Mouse (Mus musculus) hindbrain, postnatal 0 days (tissue): ENCODE results near the gene Cyp2d22. TPM values are rescaled to one million over a fixed set of nuclear protein-coding genes. Genes with fewer than 3 reads are reported as not detected.

Experiments used
- ATAC-seq: fragments of 200-750 bp; cut with Nextera tagmentation; 2 replicates; pipeline ENCODE4 v1.8.0; 2017; ENCODE audit warnings: mild to moderate bottlenecking, moderate TSS enrichment, moderate library complexity
- DNase-seq: peaks from one replicate; pipeline ENCODE4 v3.0.0-alpha.2; 2015; ENCODE audit warnings: low spot score
- H3K27ac ChIP-seq: fragments of 300-500 bp; sonication (generic); 2 replicates; pipeline ENCODE4 v1.5.1; 2014; ENCODE audit warnings: mild to moderate bottlenecking
- H3K27me3 ChIP-seq: fragments of 300-500 bp; sonication (generic); 2 replicates; pipeline ENCODE4 v1.6.1; 2014; ENCODE audit warnings: low read length, mixed read lengths; ENCODE audit not compliant: insufficient read depth
- H3K36me3 ChIP-seq: fragments of 300-500 bp; sonication (generic); 2 replicates; pipeline ENCODE4 v1.6.1; 2014; ENCODE audit warnings: low read length, mixed read lengths; ENCODE audit not compliant: insufficient read depth
- H3K4me1 ChIP-seq: fragments of 300-500 bp; sonication (generic); 2 replicates; pipeline ENCODE4 v1.6.1; 2014; ENCODE audit warnings: antibody characterized with exemption, low read length, mixed read lengths; ENCODE audit not compliant: insufficient read depth
- H3K4me2 ChIP-seq: fragments of 300-500 bp; sonication (generic); 2 replicates; pipeline ENCODE4 v1.6.1; 2014; ENCODE audit warnings: low read depth, mild to moderate bottlenecking, low read length, moderate library complexity, mixed read lengths
- H3K4me3 ChIP-seq: fragments of 300-500 bp; sonication (generic); 2 replicates; pipeline ENCODE4 v1.5.1; 2014; ENCODE audit warnings: low read length
- H3K9ac ChIP-seq: fragments of 300-500 bp; sonication (generic); replicated peaks from 2 replicates; pipeline ENCODE4 v1.6.1; 2014; ENCODE audit warnings: mild to moderate bottlenecking, low read length, moderate library complexity, mixed read lengths
- H3K9me3 ChIP-seq: fragments of 300-500 bp; sonication (generic); 2 replicates; pipeline ENCODE4 v1.6.1; 2016; ENCODE audit warnings: low read length, mixed read lengths
- CTCF ChIP-seq: IDR thresholded peaks from 2 replicates; pipeline ENCODE4 v1.5.1; 2016; ENCODE audit warnings: antibody characterized with exemption, control low read depth, low read depth
- WGBS: fragments of 180-500 bp; shearing (Covaris S2); extraction: QIAGEN DNeasy Blood & Tissue Kit; methylation state at CpG from one replicate; pipeline ENCODE4 v1.1.7; 2014; 5-methylcytosine and 5-hydroxymethylcytosine counted together
- microRNA-seq, 2 experiments: library from miRNA; unstranded; fragments of <30 nt; microRNA quantifications; one replicate each; pipeline ENCODE4; 2016
- polyA plus RNA-seq: library from polyadenylated mRNA; unstranded; fragments of >200 nt; fragmentation: Nextera tagmentation; extraction: Ambion mirVana; gene quantifications from 2 replicates; pipeline ENCODE4 v1.2.1, GENCODE M21; 2015
- total RNA-seq: library from RNA; depleted of rRNA; stranded (reverse); fragments of >200 nt; gene quantifications from 2 replicates; pipeline ENCODE4 v1.2.3, GENCODE M21; 2014; rRNA removed

The Cyp2d22 gene
- total and polyA plus RNA-seq, 2 experiments from 2014 or later = 3.7 to 6.1 TPM

GRCm38 (mm10) chr15:82335194-82335593 is 44.9 kb downstream of the Cyp2d22 start:
- Histone ChIP-seq H3K9me3 (no peaks in the 10 kb centered on the region), H3K27ac (no peak overlapping the region), H3K9ac (no peak overlapping the region), H3K4me3 (no peak overlapping the region), H3K4me1 (peaks cover 8% of the 10 kb centered on the region; the same call in 1 of the 2 replicates), H3K36me3 (0 out of 2 replicates have a peak, but pooled peaks cover 6% of the 10 kb centered on the region), H3K27me3 (no peaks in the 10 kb centered on the region), H3K4me2 (no peak overlapping the region)
- 96% methylated on average over 4 of the region's 4 CpGs for WGBS
- TF ChIP-seq CTCF = no peak
- ATAC-seq (no peak), DNase-seq (no peak)

GRCm38 (mm10) chr15:82325382-82325781 is 54.7 kb downstream of the Cyp2d22 start:
- H3K4me1 ChIP-seq = no peaks in the 10 kb centered on the region
- no peaks in the 10 kb centered on the region; the same call in 1 of the 2 replicates for H3K36me3 ChIP-seq
- H3K9ac ChIP-seq = no peak overlapping the region
- WGBS = 79% methylated on average over 2 of the region's 2 CpGs
- DNase-seq (no peak), ATAC-seq (no peak)
- no peak overlapping the region for H3K4me3 ChIP-seq
- H3K9me3 ChIP-seq = no peaks in the 10 kb centered on the region
- no peak overlapping the region for H3K4me2 ChIP-seq
- H3K27me3 ChIP-seq = no peaks in the 10 kb centered on the region
- H3K27ac ChIP-seq = no peak overlapping the region
- no peak for TF ChIP-seq CTCF

GRCm38 (mm10) chr15:82322195-82322594 is 57.9 kb downstream of the Cyp2d22 start:
- no peak overlapping the region for H3K9ac ChIP-seq
- no peak for ATAC-seq

More at GRCm38 (mm10) chr15:82322195-82322594, 57.9 kb downstream of the Cyp2d22 start:
- Histone ChIP-seq H3K27ac (no peak overlapping the region), H3K9me3 (no peaks in the 10 kb centered on the region), H3K36me3 (no peaks in the 10 kb centered on the region), H3K4me3 (no peak overlapping the region), H3K4me1 (no peaks in the 10 kb centered on the region), H3K4me2 (no peak overlapping the region), H3K27me3 (no peaks in the 10 kb centered on the region)
- DNase-seq = no peak
- WGBS = 70% methylated on average over 8 of the region's 8 CpGs
- TF ChIP-seq CTCF = no peak

Small RNAs within 50 kb of the gene (microRNA-seq; reads per million reads assigned to microRNA genes)
- 0 to 0.36 reads per million in 2 experiments for gene Gm25990
- gene Gm27331 = 0 reads per million in 2 experiments
- gene Mir7684 = 0 reads per million in 2 experiments

Other genes with a start within 250 kb of the Cyp2d22 start
- 256 and 266 TPM in 2 replicates for gene Srebf2, start 233.1 kb downstream of the Cyp2d22 start, total RNA-seq
- gene Srebf2, start 233.1 kb downstream of the Cyp2d22 start, polyA plus RNA-seq = 139 and 145 TPM in 2 replicates
- gene Shisa8, start 167.4 kb downstream of the Cyp2d22 start, total RNA-seq = 34.7 and 36.0 TPM in 2 replicates
- gene Shisa8, start 167.4 kb downstream of the Cyp2d22 start, polyA plus RNA-seq = 7.5 and 9.2 TPM in 2 replicates
- gene Tnfrsf13c, start 155.9 kb downstream of the Cyp2d22 start, total RNA-seq = 0.29 and 5.6 TPM in 2 replicates
- gene Tnfrsf13c, start 155.9 kb downstream of the Cyp2d22 start, polyA plus RNA-seq = 0.34 and 0.42 TPM in 2 replicates
- 15.0 and 16.2 TPM in 2 replicates for gene Cenpm, start 135.5 kb downstream of the Cyp2d22 start, total RNA-seq
- gene Cenpm, start 135.5 kb downstream of the Cyp2d22 start, polyA plus RNA-seq = 23.0 and 27.6 TPM in 2 replicates
- gene 1500009C09Rik, start 127.9 kb downstream of the Cyp2d22 start, total RNA-seq = 116 and 127 TPM in 2 replicates
- gene 1500009C09Rik, start 127.9 kb downstream of the Cyp2d22 start, polyA plus RNA-seq = 12.5 and 13.9 TPM in 2 replicates
- 393 and 404 TPM in 2 replicates for gene Sept3, start 105.4 kb downstream of the Cyp2d22 start, total RNA-seq
- gene Sept3, start 105.4 kb downstream of the Cyp2d22 start, polyA plus RNA-seq = 299 and 320 TPM in 2 replicates
- 1.4 TPM in 1 of 2 replicates, not detected in the other for gene Wbp2nl, start 81.3 kb downstream of the Cyp2d22 start, total RNA-seq
- 0.36 TPM in 1 of 2 replicates, not detected in the other for gene Wbp2nl, start 81.3 kb downstream of the Cyp2d22 start, polyA plus RNA-seq
- 41.6 and 51.1 TPM in 2 replicates for gene Naga, start 41.3 kb downstream of the Cyp2d22 start, total RNA-seq
- 36.9 and 37.2 TPM in 2 replicates for gene Naga, start 41.3 kb downstream of the Cyp2d22 start, polyA plus RNA-seq
- gene Pheta2, start 41.3 kb downstream of the Cyp2d22 start, total RNA-seq = 0.93 and 1.2 TPM in 2 replicates
- gene Pheta2, start 41.3 kb downstream of the Cyp2d22 start, polyA plus RNA-seq = 1.3 and 1.4 TPM in 2 replicates
- gene Smdt1, start 41.3 kb downstream of the Cyp2d22 start, total RNA-seq = 288 and 293 TPM in 2 replicates
- 392 and 401 TPM in 2 replicates for gene Smdt1, start 41.3 kb downstream of the Cyp2d22 start, polyA plus RNA-seq
- 194 and 224 TPM in 2 replicates for gene Ndufa6, start 25.9 kb downstream of the Cyp2d22 start, total RNA-seq
- 511 and 516 TPM in 2 replicates for gene Ndufa6, start 25.9 kb downstream of the Cyp2d22 start, polyA plus RNA-seq
- not detected in 2 replicates for gene Cyp2d11, start 13.8 kb upstream of the Cyp2d22 start, total RNA-seq
- not detected in 2 replicates for gene Cyp2d11, start 13.8 kb upstream of the Cyp2d22 start, polyA plus RNA-seq
- gene Cyp2d10, start 26.9 kb upstream of the Cyp2d22 start, total RNA-seq = not detected in 2 replicates
- gene Cyp2d10, start 26.9 kb upstream of the Cyp2d22 start, polyA plus RNA-seq = not detected in 2 replicates
- gene Cyp2d9, start 53.2 kb upstream of the Cyp2d22 start, total RNA-seq = not detected in 2 replicates
- gene Cyp2d9, start 53.2 kb upstream of the Cyp2d22 start, polyA plus RNA-seq = not detected in 2 replicates
- not detected in 2 replicates for gene Cyp2d12, start 174.8 kb upstream of the Cyp2d22 start, total RNA-seq
- gene Cyp2d12, start 174.8 kb upstream of the Cyp2d22 start, polyA plus RNA-seq = not detected in 2 replicates
- not detected in 2 replicates for gene Cyp2d34, start 240.7 kb upstream of the Cyp2d22 start, total RNA-seq
- not detected in 2 replicates for gene Cyp2d34, start 240.7 kb upstream of the Cyp2d22 start, polyA plus RNA-seq